Mouse (Mus musculus) neural tube, embryonic 11.5 days (tissue): ENCODE results near the gene Mbtps2. TPM values are rescaled to one million over a fixed set of nuclear protein-coding genes. Genes with fewer than 3 reads are reported as not detected.

Experiments
- ATAC-seq: fragments of 200-750 bp; cut with Nextera tagmentation; 2 replicates; pipeline ENCODE4 v1.8.0; 2017; ENCODE audit warnings: moderate number of reproducible peaks, mild to moderate bottlenecking, moderate TSS enrichment, moderate library complexity; ENCODE audit not compliant: insufficient read depth, low FRiP score, low TSS enrichment
- DNase-seq: peaks from one replicate; pipeline ENCODE4 v3.0.0-alpha.2; 2015; ENCODE audit warnings: low spot score
- H3K27ac ChIP-seq: fragments of 300-500 bp; sonication (generic); 2 replicates; pipeline ENCODE4 v1.5.1; 2014; ENCODE audit warnings: low read depth, mild to moderate bottlenecking, low read length
- H3K27me3 ChIP-seq: fragments of 300-500 bp; sonication (generic); 2 replicates; pipeline ENCODE4 v1.6.1; 2014; ENCODE audit warnings: mild to moderate bottlenecking, low read length, mixed read lengths; ENCODE audit not compliant: control insufficient read depth, insufficient read depth
- H3K36me3 ChIP-seq: fragments of 300-500 bp; sonication (generic); 2 replicates; pipeline ENCODE4 v1.6.1; 2014; ENCODE audit warnings: mild to moderate bottlenecking, low read length, moderate library complexity, mixed read lengths; ENCODE audit not compliant: control insufficient read depth, insufficient read depth
- H3K4me1 ChIP-seq: fragments of 300-500 bp; sonication (generic); 2 replicates; pipeline ENCODE4 v1.6.1; 2014; ENCODE audit warnings: low read length, mixed read lengths; ENCODE audit not compliant: control insufficient read depth, insufficient read depth
- H3K4me2 ChIP-seq: fragments of 300-500 bp; sonication (generic); 2 replicates; pipeline ENCODE4 v1.6.1; 2014; ENCODE audit warnings: low read depth, mild to moderate bottlenecking, moderate library complexity
- H3K4me3 ChIP-seq: fragments of 300-500 bp; sonication (generic); 2 replicates; pipeline ENCODE4 v1.5.1; 2014; ENCODE audit warnings: low read depth, low read length
- H3K9ac ChIP-seq: fragments of 300-500 bp; sonication (generic); 2 replicates; pipeline ENCODE4 v1.6.1; 2014; ENCODE audit warnings: mild to moderate bottlenecking, low read length
- H3K9me3 ChIP-seq: fragments of 300-500 bp; sonication (generic); 2 replicates; pipeline ENCODE4 v1.6.1; 2016; ENCODE audit warnings: low read length; ENCODE audit not compliant: control insufficient read depth
- WGBS: fragments of 180-500 bp; shearing (Covaris S2); extraction: QIAGEN DNeasy Blood & Tissue Kit; methylation state at CpG from one replicate; pipeline ENCODE4 v1.1.7; 2014; 5-methylcytosine and 5-hydroxymethylcytosine counted together
- polyA plus RNA-seq: library from polyadenylated mRNA; unstranded; fragments of >200 nt; fragmentation: Nextera tagmentation; extraction: Ambion mirVana; gene quantifications from 2 replicates; pipeline ENCODE4 v1.2.1, GENCODE M21; 2014

Mbtps2 gene
- 25.2 and 26.3 TPM in 2 replicates for polyA plus RNA-seq

GRCm38 (mm10) chrX:157598186-157598996 is at the start of gene Mbtps2:
TSS of gene Mbtps2 (minus strand) at chrX:157598715.
- Histone ChIP-seq H3K9me3 (no peaks in the 10 kb centered on the region), H3K36me3 (no peaks in the 10 kb centered on the region), H3K9ac (peak within 1 kb of the TSS; percentile 84), H3K4me2 (peak within 1 kb of the TSS; percentile 43), H3K27ac (peak within 1 kb of the TSS; percentile 83), H3K4me3 (peak within 1 kb of the TSS; percentile 58), H3K4me1 (no peaks in the 10 kb centered on the region), H3K27me3 (no peaks in the 10 kb centered on the region)
- ATAC-seq = peak; percentile 83
- WGBS = 17% methylated on average over 68 of the region's 74 CpGs
- peak; percentile 72 for DNase-seq

GRCm38 (mm10) chrX:157646399-157646798 is 47.9 kb upstream of the Mbtps2 start:
- Histone ChIP-seq H3K27ac (no peak overlapping the region), H3K4me2 (no peak overlapping the region), H3K36me3 (no peaks in the 10 kb centered on the region), H3K9ac (no peak overlapping the region), H3K9me3 (no peaks in the 10 kb centered on the region), H3K4me3 (no peak overlapping the region), H3K27me3 (no peaks in the 10 kb centered on the region), H3K4me1 (no peaks in the 10 kb centered on the region)
- DNase-seq (no peak), ATAC-seq (no peak)
- 73% methylated on average over 1 of the region's 1 CpGs for WGBS

- Histone ChIP-seq H3K9me3 (no peaks in the 10 kb centered on the region), H3K4me2 (no peak overlapping the region), H3K4me1 (no peaks in the 10 kb centered on the region), H3K4me3 (no peak overlapping the region), H3K27ac (no peak overlapping the region), H3K27me3 (no peaks in the 10 kb centered on the region), H3K9ac (no peak overlapping the region), H3K36me3 (no peaks in the 10 kb centered on the region)
- DNase-seq (no peak), ATAC-seq (no peak)
- 76% methylated on average over 4 of the region's 4 CpGs for WGBS
These were observed 46.2 kb upstream of the Mbtps2 start for GRCm38 (mm10) chrX:157644700-157645099.

DNA sequence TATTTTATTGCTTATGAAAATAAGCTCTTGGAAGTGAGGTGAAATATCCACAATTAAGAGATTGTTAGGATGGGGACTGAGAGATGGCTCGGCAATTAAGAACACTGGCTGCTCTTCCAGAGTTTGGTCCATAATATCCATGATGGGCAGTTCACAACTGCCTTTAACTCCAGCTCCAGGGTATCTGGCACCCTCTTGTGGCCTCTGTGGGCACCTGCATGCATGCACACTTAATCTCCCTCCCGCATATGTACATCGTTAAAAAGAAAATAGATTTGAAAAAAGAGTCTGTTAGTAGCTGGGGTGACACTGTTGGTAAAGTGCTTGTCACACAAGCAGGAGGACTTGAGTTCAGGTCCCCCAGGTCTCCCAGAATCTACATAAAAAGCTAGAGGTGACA is 45.8 kb upstream of the Mbtps2 start:
- Histone ChIP-seq H3K4me3 (no peak overlapping the region), H3K27me3 (no peaks in the 10 kb centered on the region)
- no peak for ATAC-seq

GRCm38 (mm10) chrX:157642856-157643255 is 44.3 kb upstream of the Mbtps2 start:
- no peak overlapping the region for H3K27ac ChIP-seq
- no peak overlapping the region for H3K4me2 ChIP-seq
- 81% methylated on average over 5 of the region's 5 CpGs for WGBS
- H3K4me3 ChIP-seq = no peak overlapping the region
- ATAC-seq = no peak
- H3K36me3 ChIP-seq = no peaks in the 10 kb centered on the region
- DNase-seq = no peak
- H3K9ac ChIP-seq = no peak overlapping the region
- no peaks in the 10 kb centered on the region for H3K4me1 ChIP-seq
- H3K9me3 ChIP-seq = no peaks in the 10 kb centered on the region
- H3K27me3 ChIP-seq = no peaks in the 10 kb centered on the region

More for the DNA sequence above, 45.8 kb upstream of the Mbtps2 start:
- no peak overlapping the region for H3K9ac ChIP-seq
- no peak overlapping the region for H3K27ac ChIP-seq
- H3K9me3 ChIP-seq = no peaks in the 10 kb centered on the region
- no peak overlapping the region for H3K4me2 ChIP-seq
- H3K36me3 ChIP-seq = no peaks in the 10 kb centered on the region
- DNase-seq = peak; percentile 51
- WGBS = 15% methylated on average over 3 of the region's 3 CpGs
- no peaks in the 10 kb centered on the region for H3K4me1 ChIP-seq

GRCm38 (mm10) chrX:157637253-157637652 is 38.7 kb upstream of the Mbtps2 start:
- Histone ChIP-seq H3K9me3 (no peaks in the 10 kb centered on the region), H3K9ac (no peak overlapping the region), H3K27me3 (no peaks in the 10 kb centered on the region), H3K27ac (no peak overlapping the region), H3K36me3 (no peaks in the 10 kb centered on the region), H3K4me3 (no peak overlapping the region), H3K4me1 (no peaks in the 10 kb centered on the region), H3K4me2 (no peak overlapping the region)
- ATAC-seq (no peak), DNase-seq (no peak)
- WGBS = 63% methylated on average over 1 of the region's 1 CpGs

GRCm38 (mm10) chrX:157633676-157634414 is 35.3 kb upstream of the Mbtps2 start:
- Histone ChIP-seq H3K9ac (no peak overlapping the region), H3K4me2 (no peak overlapping the region), H3K4me1 (no peaks in the 10 kb centered on the region), H3K36me3 (no peaks in the 10 kb centered on the region), H3K9me3 (no peaks in the 10 kb centered on the region), H3K4me3 (no peak overlapping the region), H3K27me3 (no peaks in the 10 kb centered on the region), H3K27ac (no peak overlapping the region)
- no peak for DNase-seq
- 64% methylated on average over 3 of the region's 3 CpGs for WGBS
- ATAC-seq = no peak

GRCm38 (mm10) chrX:157630341-157630740 is 31.8 kb upstream of the Mbtps2 start:
- 80% methylated on average over 4 of the region's 4 CpGs for WGBS
- no peak overlapping the region for H3K4me2 ChIP-seq

More at GRCm38 (mm10) chrX:157630341-157630740, 31.8 kb upstream of the Mbtps2 start:
- H3K27me3 ChIP-seq = no peaks in the 10 kb centered on the region
- H3K36me3 ChIP-seq = no peaks in the 10 kb centered on the region
- no peaks in the 10 kb centered on the region for H3K9me3 ChIP-seq
- no peaks in the 10 kb centered on the region for H3K4me1 ChIP-seq
- ATAC-seq (no peak), DNase-seq (no peak)
- no peak overlapping the region for H3K27ac ChIP-seq
- H3K4me3 ChIP-seq = no peak overlapping the region
- H3K9ac ChIP-seq = no peak overlapping the region
